Mouse (Mus musculus) heart, postnatal 0 days (tissue): Measurements from ENCODE around the gene Pde4dip. TPM values are rescaled to one million over a fixed set of nuclear protein-coding genes. Genes with fewer than 3 reads are reported as not detected.

ENCODE experiments used
- ATAC-seq: fragments of 200-750 bp; cut with Nextera tagmentation; 2 replicates; pipeline ENCODE4 v1.8.0; 2017; ENCODE audit warnings: low read depth, moderate number of reproducible peaks, moderate library complexity; ENCODE audit not compliant: insufficient read depth
- DNase-seq: peaks from one replicate; pipeline ENCODE4 v3.0.0-alpha.2; 2016; ENCODE audit warnings: low spot score
- H3K27ac ChIP-seq: fragments of 300-500 bp; sonication (generic); 2 replicates; pipeline ENCODE4 v1.5.1; 2014; ENCODE audit warnings: low read depth, mild to moderate bottlenecking
- H3K27me3 ChIP-seq: fragments of 300-500 bp; sonication (generic); 2 replicates; pipeline ENCODE4 v1.6.1; 2014; ENCODE audit warnings: low read length, mixed read lengths; ENCODE audit not compliant: control insufficient read depth, insufficient read depth
- H3K36me3 ChIP-seq: fragments of 300-500 bp; sonication (generic); replicated peaks from 2 replicates; pipeline ENCODE4 v1.6.1; 2014; ENCODE audit warnings: low read length, mixed read lengths; ENCODE audit not compliant: control insufficient read depth, insufficient read depth
- H3K4me1 ChIP-seq: fragments of 300-500 bp; sonication (generic); 2 replicates; pipeline ENCODE4 v1.6.1; 2014; ENCODE audit warnings: antibody characterized with exemption; ENCODE audit not compliant: control insufficient read depth, insufficient read depth
- H3K4me2 ChIP-seq: fragments of 300-500 bp; sonication (generic); 2 replicates; pipeline ENCODE4 v1.6.1; 2014; ENCODE audit warnings: low read depth, mild to moderate bottlenecking, low read length, moderate library complexity
- H3K4me3 ChIP-seq: fragments of 300-500 bp; sonication (generic); 2 replicates; pipeline ENCODE4 v1.5.1; 2014; ENCODE audit warnings: low read depth, low read length
- H3K9ac ChIP-seq: fragments of 300-500 bp; sonication (generic); replicated peaks from 2 replicates; pipeline ENCODE4 v1.6.1; 2014; ENCODE audit warnings: low read depth, low read length, mixed read lengths
- H3K9me3 ChIP-seq: fragments of 300-500 bp; sonication (generic); replicated peaks from 2 replicates; pipeline ENCODE4 v1.6.1; 2016; ENCODE audit warnings: low read length; ENCODE audit not compliant: control insufficient read depth
- CTCF ChIP-seq: IDR thresholded peaks from 2 replicates; pipeline ENCODE4 v1.5.1; 2016; ENCODE audit warnings: antibody characterized with exemption, control low read depth, low read depth
- EP300 ChIP-seq: IDR thresholded peaks from 2 replicates; pipeline ENCODE4 v1.6.1; 2016; ENCODE audit warnings: antibody characterized with exemption, low read depth
- WGBS: fragments of 180-500 bp; shearing (Covaris S2); extraction: QIAGEN DNeasy Blood & Tissue Kit; methylation state at CpG from one replicate; pipeline ENCODE4 v1.1.7; 2014; 5-methylcytosine and 5-hydroxymethylcytosine counted together
- polyA plus RNA-seq: library from polyadenylated mRNA; unstranded; fragments of >200 nt; fragmentation: Nextera tagmentation; extraction: Ambion mirVana; gene quantifications from 2 replicates; pipeline ENCODE4 v1.2.1, GENCODE M21; 2015
- total RNA-seq: library from RNA; depleted of rRNA; stranded (reverse); fragments of >200 nt; gene quantifications from 2 replicates; pipeline ENCODE4 v1.2.3, GENCODE M21; 2014; ENCODE audit warnings: low replicate concordance

The Pde4dip gene
- total and polyA plus RNA-seq, 2 experiments from 2014 or later: 126 to 498 TPM

DNA sequence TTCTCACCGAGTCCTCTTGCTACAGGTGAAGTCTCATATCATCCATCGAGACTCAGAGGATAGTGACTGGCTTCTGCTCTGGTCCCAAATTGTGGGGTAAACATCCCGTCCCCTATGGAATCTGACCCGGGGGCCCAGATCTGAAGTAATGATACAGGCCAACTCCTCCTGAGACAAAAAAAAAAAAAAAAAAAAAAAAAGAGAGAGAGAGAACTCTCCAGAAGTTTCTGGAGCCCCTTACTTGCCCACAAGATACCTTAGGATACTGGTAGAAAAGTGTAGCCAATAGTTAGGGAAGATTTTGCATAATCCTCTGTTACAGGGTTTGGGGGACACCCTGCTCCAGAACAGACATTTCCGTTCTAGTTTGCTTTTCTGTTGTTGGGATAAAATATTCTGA lies 205.9 kb downstream of the Pde4dip start:
- Histone ChIP-seq H3K4me3 (peak overlapping the region; percentile 37; the same call in 1 of the 2 replicates), H3K4me1 (peaks cover 15% of the 10 kb centered on the region; the same call in 1 of the 2 replicates), H3K36me3 (no peaks in the 10 kb centered on the region), H3K4me2 (peak overlapping the region; percentile 64), H3K27me3 (no peaks in the 10 kb centered on the region), H3K9me3 (no peaks in the 10 kb centered on the region), H3K27ac (no peak overlapping the region), H3K9ac (no peak overlapping the region)
- TF ChIP-seq CTCF (no peak), EP300 (no peak)
- WGBS: 38% methylated on average over 5 of the region's 5 CpGs
- no peak for DNase-seq
- no peak for ATAC-seq

DNA sequence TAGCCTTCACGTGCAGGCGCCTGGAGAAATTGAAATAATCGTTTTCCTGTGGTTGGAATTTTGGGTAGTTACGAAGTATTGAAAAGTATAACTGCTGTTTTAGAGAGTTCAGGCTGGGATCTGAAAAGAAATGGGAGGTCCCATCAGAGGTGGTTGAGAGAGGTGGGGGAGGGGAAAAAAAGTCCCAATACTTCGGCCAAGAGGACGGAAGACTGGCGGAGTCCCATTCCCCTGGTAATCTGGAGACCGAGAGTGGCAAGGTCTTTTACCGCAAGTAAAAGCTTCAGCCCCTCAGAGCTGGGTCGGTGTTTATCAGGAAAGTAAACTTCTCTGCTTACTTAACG lies 206.4 kb downstream of the Pde4dip start:
- no peak for ATAC-seq
- DNase-seq: no peak
- Histone ChIP-seq H3K9ac (no peak overlapping the region; the same call in 1 of the 2 replicates), H3K27me3 (no peaks in the 10 kb centered on the region), H3K4me2 (peak overlapping the region; percentile 64), H3K4me3 (peak overlapping the region; percentile 37), H3K27ac (no peak overlapping the region), H3K9me3 (no peaks in the 10 kb centered on the region), H3K4me1 (peaks cover 15% of the 10 kb centered on the region; the same call in 1 of the 2 replicates), H3K36me3 (no peaks in the 10 kb centered on the region)
- TF ChIP-seq EP300 (no peak), CTCF (no peak)
- WGBS: 3% methylated on average over 11 of the region's 11 CpGs

DNA sequence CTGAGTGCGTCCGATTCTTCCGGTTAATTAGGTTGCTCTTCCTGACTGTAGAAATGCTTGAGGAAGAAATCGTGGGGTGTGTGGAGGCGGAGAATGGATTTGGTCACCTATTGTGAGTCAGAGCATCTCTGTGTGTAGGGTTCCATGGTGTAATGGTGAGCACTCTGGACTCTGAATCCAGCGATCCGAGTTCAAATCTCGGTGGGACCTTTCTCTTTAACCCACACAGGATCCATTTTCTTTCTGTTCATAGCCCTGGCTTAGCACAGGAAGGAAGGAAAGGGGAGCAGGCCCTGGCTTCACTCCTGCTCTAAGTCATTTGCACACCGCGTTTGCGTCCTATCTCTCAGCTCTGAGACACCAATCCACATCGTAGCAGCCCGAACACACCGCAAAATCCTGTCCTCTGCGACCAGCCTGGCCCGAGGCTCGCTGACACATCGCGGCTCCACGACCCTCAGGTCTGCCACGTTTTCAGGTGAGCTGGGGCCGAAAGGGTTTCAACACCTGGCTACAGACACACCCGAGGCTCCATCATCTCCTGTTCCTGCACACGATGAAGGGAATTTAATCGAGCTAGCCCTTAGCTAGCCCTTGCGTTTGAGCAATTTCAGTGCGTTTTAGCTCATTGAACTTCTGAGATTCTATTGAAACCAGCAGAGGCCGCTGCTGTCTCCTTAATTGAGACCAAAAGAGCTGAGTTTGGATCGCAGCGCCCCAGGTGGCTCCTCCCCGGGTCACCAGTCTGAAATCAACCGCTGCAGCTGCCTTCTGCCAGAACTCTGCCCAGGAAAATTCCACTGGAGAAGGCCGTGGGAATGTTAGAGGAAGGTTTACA lies 207.0 kb downstream of the Pde4dip start:
- 2% methylated on average over 33 of the region's 33 CpGs for WGBS

DNA sequence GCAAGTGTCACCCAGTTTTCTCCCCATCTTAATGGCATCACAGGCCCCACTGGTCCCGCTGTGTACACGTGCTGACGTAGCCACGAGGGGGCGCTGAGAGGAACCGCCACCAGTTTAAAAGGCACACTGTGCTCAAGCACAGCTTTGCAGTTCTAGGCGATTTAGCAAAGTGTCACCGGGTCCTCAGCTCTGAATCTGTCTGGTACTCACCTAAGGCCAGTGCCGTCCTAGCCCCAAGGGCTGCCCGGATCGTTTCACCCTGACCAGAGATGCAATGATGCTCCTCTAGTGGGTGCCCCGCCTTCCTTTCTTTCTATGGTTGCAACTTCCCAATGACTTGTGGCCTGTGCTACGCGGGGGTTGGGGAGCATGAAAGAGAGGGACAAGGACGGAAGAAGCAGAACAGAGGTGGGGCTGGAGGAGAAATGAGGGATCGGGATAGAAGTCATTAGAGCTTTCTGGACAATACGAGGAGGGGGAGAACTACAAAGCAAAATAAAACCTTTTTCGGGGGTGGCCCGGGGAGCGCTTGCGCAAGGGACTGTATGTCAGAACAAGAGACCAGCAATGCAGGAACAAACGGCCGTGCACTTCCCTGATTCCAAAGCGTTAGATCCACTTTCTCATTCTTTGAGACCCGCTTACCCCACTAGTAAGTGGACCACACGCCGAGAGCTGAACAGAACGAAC lies 207.7 kb downstream of the Pde4dip start:
- peak overlapping the region; percentile 37 for H3K4me3 ChIP-seq
- peak overlapping the region; percentile 0; the same call in 1 of the 2 replicates for H3K27ac ChIP-seq
- H3K4me1 ChIP-seq: peaks cover 15% of the 10 kb centered on the region; the same call in 1 of the 2 replicates
- H3K4me2 ChIP-seq: peak overlapping the region; percentile 64
- H3K9ac ChIP-seq: 0 out of 2 replicates have a peak overlapping the region, but pooled peaks have one; percentile 17
- ATAC-seq (peak; percentile 81), DNase-seq (peak; percentile 55)
- TF ChIP-seq EP300 (no peak), CTCF (peak; percentile 78)
- H3K27me3 ChIP-seq: no peaks in the 10 kb centered on the region
- H3K9me3 ChIP-seq: no peaks in the 10 kb centered on the region
- H3K36me3 ChIP-seq: no peaks in the 10 kb centered on the region
- WGBS: 3% methylated on average over 28 of the region's 28 CpGs

More for the DNA sequence above, 207.0 kb downstream of the Pde4dip start:
- no peak for ATAC-seq
- Histone ChIP-seq H3K9ac (peak overlapping the region; percentile 17; the same call in 1 of the 2 replicates), H3K4me2 (peak overlapping the region; percentile 64), H3K27me3 (no peaks in the 10 kb centered on the region), H3K27ac (peak overlapping the region; percentile 0; the same call in 1 of the 2 replicates), H3K36me3 (no peaks in the 10 kb centered on the region), H3K4me3 (peak overlapping the region; percentile 37), H3K9me3 (no peaks in the 10 kb centered on the region), H3K4me1 (peaks cover 15% of the 10 kb centered on the region; the same call in 1 of the 2 replicates)
- TF ChIP-seq CTCF (peak; percentile 48), EP300 (no peak)
- DNase-seq: peak; percentile 67

DNA sequence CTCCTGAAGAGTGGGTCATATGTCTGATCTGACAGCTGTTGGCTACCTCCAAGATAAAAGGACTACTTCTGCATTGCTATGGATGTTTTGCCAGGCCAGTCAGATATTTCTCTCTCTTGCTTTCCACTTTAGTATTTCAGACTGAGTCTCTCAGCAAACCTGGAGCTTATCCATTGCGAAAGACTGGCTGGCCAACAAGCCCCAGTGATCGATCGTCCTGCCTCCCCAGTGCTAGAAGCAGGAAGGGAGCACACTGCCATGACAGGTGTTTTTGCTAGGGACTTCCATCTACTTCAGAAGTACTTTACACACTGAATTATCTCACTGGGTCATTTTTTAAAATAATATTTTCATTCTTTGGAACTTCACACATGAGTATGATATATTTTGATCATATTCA lies 210.1 kb downstream of the Pde4dip start:
- no peak for TF ChIP-seq CTCF
- no peak for TF ChIP-seq EP300
- Histone ChIP-seq H3K36me3 (no peaks in the 10 kb centered on the region), H3K4me2 (no peak overlapping the region), H3K4me3 (no peak overlapping the region), H3K9me3 (no peaks in the 10 kb centered on the region), H3K27me3 (no peaks in the 10 kb centered on the region), H3K9ac (no peak overlapping the region), H3K4me1 (0 out of 2 replicates have a peak, but pooled peaks cover 5% of the 10 kb centered on the region), H3K27ac (no peak overlapping the region)
- ATAC-seq: no peak
- WGBS: 87% methylated on average over 3 of the region's 3 CpGs
- DNase-seq: no peak
